Mouse (Mus musculus) lung, postnatal 4 days (tissue): ENCODE data around the gene 5730480H06Rik.

ENCODE experiments used
- DNase-seq, 2 experiments: peaks; one replicate each; pipeline ENCODE4 v3.0.0; 2021

5730480H06Rik gene

DNA sequence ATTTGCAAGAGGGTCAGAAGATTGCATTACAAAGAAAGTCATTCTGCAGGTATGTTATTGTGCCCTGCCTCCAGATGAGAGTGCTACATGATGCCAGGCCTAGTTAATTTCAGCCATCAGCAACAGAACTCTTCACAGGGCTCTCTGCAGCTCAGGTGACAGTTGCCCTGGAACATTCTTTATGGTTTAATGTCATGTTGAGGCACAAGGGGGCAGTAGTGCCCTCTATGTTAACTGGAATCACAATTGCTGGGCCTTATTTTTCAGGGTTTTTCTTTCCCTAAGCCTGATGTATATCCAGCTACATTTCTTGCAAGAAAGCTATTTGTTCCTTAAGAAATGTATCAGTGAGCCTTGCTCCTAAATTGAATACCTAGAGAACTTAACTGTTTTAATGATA is 102.7 kb downstream of the 5730480H06Rik start:
- DNase-seq, result peak in 1 of 2 experiments; percentile 29

DNA sequence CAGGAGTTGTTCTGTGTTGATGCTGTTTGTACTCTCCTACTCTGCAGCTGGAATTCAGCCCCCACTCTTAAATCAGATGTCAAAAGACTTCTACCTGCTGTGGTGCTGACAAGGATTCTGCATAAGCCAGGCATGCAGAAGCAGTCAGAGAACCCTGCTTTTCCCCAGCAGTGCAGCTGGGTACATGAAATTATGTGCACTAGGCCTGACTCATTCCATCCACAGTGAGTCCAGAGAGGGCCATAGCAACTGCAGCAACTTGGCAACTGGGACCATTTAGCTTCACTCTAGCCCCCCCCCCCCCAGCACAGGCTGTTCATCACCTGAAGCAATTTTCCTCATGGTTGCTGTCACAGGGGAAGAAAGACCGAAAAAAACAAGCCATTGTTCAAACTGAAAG is 121.1 kb downstream of the 5730480H06Rik start:
- no peak for DNase-seq

DNA sequence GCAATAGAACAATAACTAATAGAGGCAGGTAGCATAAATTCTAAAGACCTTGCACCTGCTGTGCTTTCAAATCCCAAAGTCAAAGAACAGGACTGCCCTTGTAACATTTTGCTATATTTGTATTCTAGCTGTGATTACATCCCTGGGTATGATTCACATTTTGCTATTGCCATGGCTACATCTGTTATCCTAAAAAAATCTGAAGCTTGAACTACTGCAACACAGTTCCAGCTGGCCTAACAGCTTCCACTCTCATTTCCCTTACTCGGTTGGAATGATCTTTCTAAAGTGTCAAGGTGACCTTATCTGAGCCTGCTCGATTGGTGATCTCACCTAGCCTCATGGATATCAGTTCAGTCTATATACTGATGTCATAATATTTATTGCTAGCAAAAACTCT is 132.5 kb downstream of the 5730480H06Rik start:
- no peak for DNase-seq
